Mouse (Mus musculus) liver, adult 2 months (tissue): Measurements from ENCODE around the gene Eci1. TPM values are rescaled to one million over a fixed set of nuclear protein-coding genes. Genes with fewer than 3 reads are reported as not detected.
"Not testable (repeated sequence)": the region's sequence is repeated elsewhere in the genome, so short reads cannot be mapped to it uniquely, and the experiment has no call there.

Experiments used
- DNase-seq: peaks from one replicate; pipeline ENCODE4 v3.0.0-alpha.2; 2011; ENCODE audit warnings: low read depth, low spot score; ENCODE audit errors: extremely low read depth
- H3K27ac ChIP-seq: fragments of 200-500 bp; replicated peaks from 2 replicates; pipeline ENCODE4 v1.5.1; 2012; ENCODE audit warnings: low read depth, mild to moderate bottlenecking, control low read depth, inconsistent platforms, low read length; ENCODE audit not compliant: insufficient read depth
- H3K27me3 ChIP-seq: fragments of 200-500 bp; 2 replicates; pipeline ENCODE4 v1.6.1; 2012; ENCODE audit warnings: mild to moderate bottlenecking, moderate library complexity, low read length, inconsistent platforms; ENCODE audit not compliant: control insufficient read depth, insufficient read depth
- H3K36me3 ChIP-seq: fragments of 200-500 bp; 2 replicates; pipeline ENCODE4 v1.6.1; 2012; ENCODE audit warnings: low read length, inconsistent platforms; ENCODE audit not compliant: control insufficient read depth, insufficient read depth
- H3K4me1 ChIP-seq: fragments of 200-500 bp; 2 replicates; pipeline ENCODE4 v1.6.1; 2011; ENCODE audit warnings: low read length; ENCODE audit not compliant: control insufficient read depth, insufficient read depth
- H3K4me3 ChIP-seq: fragments of 200-500 bp; 2 replicates; pipeline ENCODE4 v1.5.1; 2011; ENCODE audit warnings: low read depth, mild to moderate bottlenecking, control low read depth, low read length, moderate library complexity; ENCODE audit not compliant: insufficient read depth
- H3K79me2 ChIP-seq: fragments of 200-500 bp; 2 replicates; pipeline ENCODE4 v1.6.1; 2012; ENCODE audit warnings: inconsistent platforms, mild to moderate bottlenecking, low read length, moderate library complexity; ENCODE audit not compliant: control insufficient read depth, insufficient read depth
- H3K9ac ChIP-seq: fragments of 200-500 bp; 2 replicates; pipeline ENCODE4 v1.6.1; 2012; ENCODE audit warnings: low read depth, mild to moderate bottlenecking, control low read depth, inconsistent platforms, low read length
- CTCF ChIP-seq: fragments of 200-500 bp; IDR thresholded peaks from 2 replicates; pipeline ENCODE4 v1.5.1; 2011; ENCODE audit warnings: low read depth, low read length, control low read depth
- POLR2A ChIP-seq: fragments of 200-500 bp; IDR thresholded peaks from 2 replicates; pipeline ENCODE4 v1.6.1; 2011; ENCODE audit warnings: low read length, control low read depth; ENCODE audit not compliant: insufficient read depth; ENCODE audit errors: extremely low read depth
- WGBS: fragments of 180-500 bp; shearing (Covaris S2); methylation state at CpG from one replicate; pipeline ENCODE4 v1.1.7; 2018; 5-methylcytosine and 5-hydroxymethylcytosine counted together
- polyA plus RNA-seq: library from polyadenylated mRNA; depleted of rRNA; stranded (reverse); fragments of >200 nt; gene quantifications from 2 replicates; pipeline ENCODE4 v1.2.3, GENCODE M21; 2012
- total RNA-seq: library from RNA; depleted of rRNA; stranded (reverse); fragments of >200 nt; gene quantifications from 2 replicates; pipeline ENCODE4 v1.2.3, GENCODE M21; 2014

Gene Eci1
- total and polyA plus RNA-seq, 2 experiments: 218 to 249 TPM

DNA sequence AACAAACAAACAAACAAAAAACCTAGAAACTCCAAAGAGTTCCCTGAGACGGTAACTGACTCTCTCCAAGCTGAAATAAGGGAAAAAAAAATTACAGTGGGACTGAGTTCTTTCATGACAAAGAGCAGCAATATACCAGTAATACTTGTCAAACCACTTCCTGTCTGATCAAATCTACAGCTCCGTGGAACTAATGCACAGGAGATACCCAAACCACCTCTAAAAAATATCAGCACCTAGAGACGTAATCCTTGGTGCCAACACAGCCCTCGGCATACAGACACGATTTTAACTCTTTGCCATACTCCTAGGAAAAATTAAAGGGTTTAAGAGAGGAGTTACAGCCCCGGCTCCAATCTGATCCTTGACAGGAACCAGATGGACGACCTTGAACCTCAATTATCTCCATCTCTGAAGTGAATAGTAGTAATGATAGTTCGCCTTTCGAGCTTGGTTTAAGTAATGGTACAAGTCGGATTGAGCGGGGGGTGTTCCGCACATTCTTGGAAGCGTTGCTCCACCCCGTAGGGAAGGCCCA is 27.8 kb downstream of the Eci1 start:
- Histone ChIP-seq H3K79me2 (no peaks in the 10 kb centered on the region; the same call in 1 of the 2 replicates), H3K27me3 (no peaks in the 10 kb centered on the region), H3K27ac (no peak overlapping the region; the same call in 1 of the 2 replicates), H3K4me1 (peaks cover 4% of the 10 kb centered on the region), H3K9ac (peak overlapping the region; percentile 23; the same call in 1 of the 2 replicates), H3K36me3 (peaks cover 2% of the 10 kb centered on the region; the same call in 1 of the 2 replicates), H3K4me3 (peak overlapping the region; percentile 63)
- no peak for TF ChIP-seq POLR2A
- no peak for TF ChIP-seq CTCF
- DNase-seq: no peak
- WGBS: 3% methylated on average over 14 of the region's 14 CpGs

DNA sequence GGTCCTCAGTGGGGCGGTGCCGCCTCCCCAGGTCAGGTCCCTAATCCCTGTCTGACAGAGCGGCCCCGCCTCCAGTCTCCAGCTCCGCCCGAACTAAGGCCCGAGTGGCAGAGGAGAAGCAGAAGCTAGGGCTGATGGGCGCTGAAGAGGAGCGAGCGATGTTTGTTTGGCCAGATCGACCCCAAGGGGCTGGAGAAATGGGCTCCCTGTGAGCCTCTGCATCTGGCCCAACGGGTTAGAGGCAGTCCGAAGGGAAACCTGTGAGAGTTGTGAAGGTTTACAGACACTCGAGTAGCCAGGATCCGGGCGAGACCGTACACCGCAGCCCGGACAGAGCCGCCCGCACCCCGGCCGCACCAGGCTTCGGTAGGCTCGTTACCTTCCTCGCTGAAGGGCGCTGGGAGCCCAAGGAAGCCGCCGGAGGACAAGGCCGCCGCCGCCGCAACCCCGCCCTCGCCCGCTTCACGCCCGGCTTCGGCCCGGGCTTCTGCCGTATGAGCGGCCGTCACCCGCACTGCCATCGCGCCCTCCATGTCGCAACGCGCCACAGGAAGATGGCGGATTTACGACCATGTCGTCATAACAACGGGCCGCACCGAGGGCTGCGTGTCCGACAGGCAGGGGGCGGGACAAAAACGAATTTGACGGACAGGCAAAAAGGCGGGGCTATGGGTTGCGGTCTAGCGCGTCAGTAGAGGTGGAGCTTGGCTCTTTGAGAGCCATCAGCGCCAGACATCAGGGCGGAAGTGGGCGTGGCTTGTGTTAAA is 28.5 kb downstream of the Eci1 start:
- WGBS: under 1% methylated on average over 67 of the region's 67 CpGs
- Histone ChIP-seq H3K4me3 (peak overlapping the region; percentile 63), H3K9ac (peak overlapping the region; percentile 85), H3K27ac (peak overlapping the region; percentile 86), H3K36me3 (peaks cover 2% of the 10 kb centered on the region; the same call in 1 of the 2 replicates), H3K4me1 (peaks cover 4% of the 10 kb centered on the region), H3K27me3 (no peaks in the 10 kb centered on the region), H3K79me2 (no peaks in the 10 kb centered on the region; the same call in 1 of the 2 replicates)
- DNase-seq: peak; percentile 97
- peak; percentile 94 for TF ChIP-seq POLR2A
- no peak for TF ChIP-seq CTCF

DNA sequence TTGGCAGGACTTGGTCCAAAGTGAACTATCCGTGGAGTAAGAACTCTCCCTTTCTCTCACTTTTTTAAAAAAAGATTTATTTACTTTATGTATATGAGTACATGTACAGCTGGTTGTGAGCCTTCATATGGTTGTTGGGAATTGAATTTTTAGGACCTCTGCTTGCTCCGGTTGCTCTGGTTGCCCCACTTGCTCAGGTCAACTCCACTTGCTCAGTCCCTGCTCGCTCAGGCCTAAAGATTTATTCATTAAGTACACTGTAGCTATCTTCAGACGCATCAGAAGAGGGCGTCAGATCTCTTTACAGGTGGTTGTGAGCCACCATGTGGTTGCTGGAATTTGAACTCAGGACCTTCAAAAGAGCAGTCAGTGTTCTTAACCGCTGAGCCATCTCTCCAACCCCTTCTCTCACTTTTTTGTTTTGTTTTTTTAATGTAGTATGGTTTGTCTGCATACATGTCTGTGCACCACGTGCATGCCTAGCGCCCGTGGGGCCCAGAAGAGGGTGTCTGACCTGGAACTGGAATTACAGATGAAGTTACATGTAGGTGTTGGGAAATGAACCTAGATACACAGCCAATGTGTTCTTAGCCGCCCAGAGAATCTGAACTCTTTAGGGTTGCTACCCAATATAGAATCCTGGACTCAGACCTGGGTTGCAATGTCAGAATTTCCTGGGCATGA is 29.2 kb downstream of the Eci1 start:
- Histone ChIP-seq H3K9ac (peak overlapping the region; percentile 29; the same call in 1 of the 2 replicates), H3K27ac (peak overlapping the region; percentile 42; the same call in 1 of the 2 replicates)
- H3K79me2 ChIP-seq, H3K4me3 ChIP-seq, H3K4me1 ChIP-seq, H3K27me3 ChIP-seq, DNase-seq, H3K36me3 ChIP-seq: not testable (repeated sequence)
- 23% methylated on average over 10 of the region's 10 CpGs for WGBS

GRCm38 (mm10) chr17:24461580-24461979 is 35.1 kb downstream of the Eci1 start:
- H3K27ac ChIP-seq: no peak overlapping the region
- H3K27me3 ChIP-seq: no peaks in the 10 kb centered on the region
- WGBS: 80% methylated on average over 2 of the region's 2 CpGs
- peak; percentile 45 for DNase-seq
- no peaks in the 10 kb centered on the region for H3K36me3 ChIP-seq
- H3K9ac ChIP-seq: no peak overlapping the region
- no peaks in the 10 kb centered on the region for H3K4me1 ChIP-seq
- TF ChIP-seq CTCF (peak; percentile 23; the same call in 1 of the 2 replicates), POLR2A (no peak)
- H3K79me2 ChIP-seq: no peaks in the 10 kb centered on the region
- no peak overlapping the region for H3K4me3 ChIP-seq

DNA sequence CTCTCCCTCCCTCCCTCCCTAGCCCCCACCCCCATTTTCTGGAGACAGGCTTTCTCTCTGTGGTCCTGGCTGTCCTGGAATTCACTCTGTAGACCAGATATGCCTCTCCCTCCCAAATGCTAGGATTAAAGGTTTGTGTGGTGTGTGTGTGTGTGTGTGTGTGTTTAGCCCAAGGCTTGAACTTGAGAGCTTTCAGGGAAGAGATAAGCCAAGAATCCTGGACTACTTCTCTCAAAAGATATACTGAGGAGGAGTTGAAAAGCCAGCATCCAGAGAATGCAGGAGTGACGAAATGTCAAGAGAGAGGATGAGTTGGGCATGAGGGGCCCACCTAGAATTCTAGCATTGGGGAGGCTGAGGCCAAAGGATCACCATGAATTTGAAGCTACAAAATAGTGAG is 36.5 kb downstream of the Eci1 start:
- H3K4me1 ChIP-seq: no peaks in the 10 kb centered on the region
- no peaks in the 10 kb centered on the region for H3K27me3 ChIP-seq
- WGBS: 100% methylated on average over 1 of the region's 1 CpGs
- H3K79me2 ChIP-seq: no peaks in the 10 kb centered on the region
- no peak overlapping the region for H3K27ac ChIP-seq
- TF ChIP-seq CTCF (no peak), POLR2A (no peak)
- no peak overlapping the region for H3K4me3 ChIP-seq
- DNase-seq: no peak
- no peak overlapping the region for H3K9ac ChIP-seq
- H3K36me3 ChIP-seq: no peaks in the 10 kb centered on the region
